Mouse (Mus musculus): Measurements from ENCODE around the gene B4galnt4.

B4galnt4 gene

DNA sequence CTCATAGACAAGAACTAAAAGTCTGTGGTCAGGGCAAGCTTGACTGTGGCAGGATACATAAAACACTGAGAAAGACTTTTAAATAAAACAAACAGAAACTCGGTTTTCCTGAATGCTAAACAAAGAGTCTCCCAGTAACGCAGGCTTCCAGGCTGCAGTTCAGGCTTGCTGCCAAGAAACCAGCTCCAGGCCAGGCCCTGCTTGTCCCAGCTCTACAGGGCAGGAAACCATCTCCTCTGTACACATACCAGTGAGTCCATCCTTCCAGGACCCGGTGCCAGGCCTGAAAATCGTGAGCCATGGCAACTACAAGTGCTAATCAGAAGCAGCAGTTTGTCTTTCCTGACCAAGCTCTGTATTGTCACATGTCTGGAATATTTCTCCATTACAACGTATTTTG, 19.2 kb upstream of the B4galnt4 start:
- DNase-seq (ENCODE audit: low spot score) = peak; percentile 88

DNA sequence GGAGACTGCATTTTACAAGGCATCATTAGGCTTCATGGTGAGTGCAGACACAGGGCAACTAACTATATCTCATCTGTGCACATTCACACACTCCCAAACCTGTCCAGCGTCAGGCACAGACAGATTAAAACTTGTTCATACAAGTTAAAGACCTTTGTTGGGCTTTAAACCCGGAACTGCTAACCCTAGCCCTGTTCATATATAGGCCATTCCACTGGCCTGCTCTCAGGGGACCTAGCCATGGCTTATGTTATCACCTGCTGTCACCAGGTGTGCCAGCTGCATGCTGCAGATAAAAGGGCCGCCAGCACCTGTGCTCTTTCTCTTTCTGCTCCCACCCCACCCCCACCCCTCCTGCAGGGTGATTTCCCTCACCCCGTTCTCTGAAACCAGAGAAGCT, 18.4 kb upstream of the B4galnt4 start:
- DNase-seq (ENCODE audit: low spot score) = no peak

DNA sequence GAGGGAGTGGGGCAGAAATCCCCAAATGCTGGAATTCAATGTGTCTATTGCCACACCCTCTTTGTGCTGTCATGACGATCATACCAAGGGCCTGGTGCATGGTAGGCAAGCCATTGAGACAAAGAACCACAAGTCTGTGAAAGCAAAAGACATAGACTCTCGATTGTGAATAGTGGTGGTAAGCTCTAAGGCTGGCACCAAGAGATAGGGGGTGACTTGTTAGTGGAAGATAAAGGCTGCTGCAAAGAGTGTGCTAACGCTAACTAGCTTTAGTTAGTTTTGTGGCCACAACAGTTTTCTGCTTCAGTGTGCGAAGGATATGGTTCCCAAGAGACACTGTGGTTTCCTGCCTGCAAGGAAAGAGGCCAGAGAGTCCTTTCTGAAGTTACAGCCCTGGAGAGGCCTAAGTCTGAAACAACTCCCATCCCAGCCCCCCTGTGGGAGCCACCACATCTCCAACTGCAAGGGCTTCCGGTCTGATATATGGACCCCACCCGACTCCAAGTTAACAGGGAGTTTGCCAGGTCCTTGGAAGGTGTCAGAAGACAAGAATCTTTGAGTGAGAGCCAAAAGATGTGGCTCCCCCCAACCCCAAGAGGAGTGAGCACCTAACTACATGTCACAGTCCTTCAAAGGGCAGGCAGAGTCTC, 13.8 kb upstream of the B4galnt4 start:
- DNase-seq (ENCODE audit: low spot score) = no peak

DNA sequence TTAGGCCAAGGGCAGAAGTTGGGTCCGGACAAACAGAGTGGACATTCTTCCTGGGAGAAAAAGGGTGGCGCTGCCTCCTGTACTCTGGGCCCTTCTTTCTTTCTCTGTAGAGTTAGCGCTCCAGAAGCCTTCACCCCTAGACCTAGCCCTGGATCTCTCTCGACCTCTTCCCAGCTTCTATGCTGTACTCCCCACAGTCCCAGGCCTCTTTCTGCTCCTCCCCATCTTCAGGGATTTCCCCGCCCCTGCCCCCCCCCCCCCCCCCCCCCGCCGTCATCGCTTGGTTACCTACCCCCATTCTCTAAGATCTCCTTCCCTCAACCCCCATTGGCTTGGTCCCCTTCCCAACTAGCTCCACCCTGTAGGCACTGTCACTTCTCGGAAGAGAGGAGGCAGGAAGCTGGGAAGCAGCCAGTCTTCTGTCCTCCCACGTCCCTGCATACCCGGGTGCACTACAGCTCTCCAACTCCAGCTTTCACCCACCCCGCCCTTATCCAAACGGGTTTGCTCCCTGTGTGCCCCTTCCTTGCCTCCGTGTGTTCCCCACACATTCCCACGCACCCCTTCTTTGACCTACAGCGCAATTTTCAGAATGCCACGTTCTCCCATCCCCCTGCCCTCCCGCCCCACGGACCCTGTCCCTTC, 13.2 kb upstream of the B4galnt4 start:
- DNase-seq (ENCODE audit: low spot score) = peak; percentile 84

DNA sequence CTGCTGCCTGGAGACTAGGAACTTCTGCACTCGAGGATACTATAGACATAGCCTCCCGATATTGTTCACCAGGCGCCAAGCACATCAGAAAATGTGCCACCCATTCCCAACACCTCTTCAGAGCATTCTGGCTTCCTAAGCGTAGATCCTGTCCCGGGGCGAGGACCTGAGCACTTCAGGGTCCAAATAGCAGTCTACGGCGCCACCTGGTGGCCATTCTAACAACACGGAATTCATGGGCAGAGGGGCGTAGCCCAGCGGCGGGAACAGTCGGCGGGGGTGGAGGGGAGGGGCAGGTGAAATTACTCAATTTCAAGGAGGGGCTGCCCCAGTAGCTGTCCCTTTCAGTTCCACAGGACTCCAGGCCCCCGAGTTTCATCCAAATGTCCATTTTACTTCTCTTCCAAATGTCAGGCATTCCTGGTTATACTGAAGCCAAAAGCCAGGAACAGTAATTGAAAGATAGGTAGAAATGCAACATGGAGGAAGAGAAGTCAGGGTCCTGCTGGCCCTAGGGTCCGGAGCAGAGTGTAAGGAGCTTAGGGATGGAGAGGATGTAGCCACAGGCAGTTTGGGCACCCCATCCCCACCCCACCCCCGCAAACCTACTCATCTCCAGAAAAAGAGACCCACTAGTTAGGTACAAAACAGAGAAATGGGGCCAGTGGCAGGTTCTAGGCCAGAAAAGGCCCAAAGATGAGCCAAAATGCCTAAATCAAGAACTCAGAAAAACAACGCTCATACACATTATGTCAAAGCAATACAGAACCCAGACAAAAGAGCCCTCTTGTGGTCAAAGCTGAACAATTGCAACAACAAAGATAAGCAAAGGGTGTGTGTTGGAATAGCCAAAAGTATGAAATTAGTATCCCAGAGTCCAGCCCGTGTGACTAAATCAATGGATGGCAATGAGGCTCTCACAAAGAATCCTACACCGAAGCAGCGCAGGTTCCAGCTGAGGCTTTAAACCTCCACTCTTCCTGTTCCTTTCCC, 12.4 kb upstream of the B4galnt4 start:
- peak; percentile 94 for DNase-seq (ENCODE audit: low spot score)

DNA sequence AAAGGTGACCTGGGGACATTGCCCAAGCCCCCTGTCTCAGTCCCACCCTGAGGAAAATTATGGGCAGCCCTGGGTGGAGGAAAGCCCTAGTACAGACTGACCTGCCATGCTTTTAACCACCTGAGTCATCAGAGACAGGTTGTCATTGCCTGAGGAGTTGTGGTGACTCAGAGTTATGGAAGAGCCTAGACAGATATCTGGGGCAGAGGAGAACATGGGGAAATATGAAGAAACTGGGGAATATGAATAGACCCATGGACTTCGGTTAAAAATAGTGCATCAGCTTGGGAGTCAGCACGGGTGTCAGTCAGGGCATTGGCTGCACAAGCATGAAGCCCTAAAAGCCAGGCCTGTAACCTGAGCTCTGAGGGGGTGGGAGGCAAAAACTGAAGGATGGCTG, 11.6 kb upstream of the B4galnt4 start:
- DNase-seq (ENCODE audit: low spot score) = no peak

DNA sequence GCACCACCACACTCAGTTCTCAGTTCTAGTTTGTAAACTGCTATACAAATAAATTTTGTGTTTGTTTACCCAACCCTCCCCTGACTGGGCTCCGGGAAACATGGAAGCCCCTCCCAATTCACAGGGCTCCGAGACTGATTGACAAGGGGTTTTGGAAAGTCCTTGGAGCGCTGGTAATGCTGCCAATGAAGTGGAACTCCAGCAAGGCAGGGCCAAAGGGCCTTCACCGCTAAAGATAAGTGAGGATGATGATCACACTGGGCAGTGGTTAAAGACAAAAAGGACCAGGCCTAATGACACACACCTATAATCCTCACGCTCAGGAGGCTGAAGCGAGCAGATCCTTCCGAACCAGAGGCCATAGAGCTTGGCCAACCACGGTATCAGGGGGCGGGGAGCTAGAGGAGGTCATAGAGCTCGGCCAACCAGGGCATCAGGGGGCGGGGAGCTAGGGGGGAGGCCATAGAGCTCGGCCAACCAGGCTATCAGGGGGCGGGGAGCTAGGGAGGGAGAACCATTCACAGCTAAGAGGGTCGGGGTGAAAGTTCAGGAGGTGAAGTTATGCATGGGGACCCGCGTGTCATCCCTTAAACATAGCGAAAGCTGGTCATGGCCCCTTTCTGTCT, 9.7 kb upstream of the B4galnt4 start:
- no peak for DNase-seq (ENCODE audit: low spot score)

DNA sequence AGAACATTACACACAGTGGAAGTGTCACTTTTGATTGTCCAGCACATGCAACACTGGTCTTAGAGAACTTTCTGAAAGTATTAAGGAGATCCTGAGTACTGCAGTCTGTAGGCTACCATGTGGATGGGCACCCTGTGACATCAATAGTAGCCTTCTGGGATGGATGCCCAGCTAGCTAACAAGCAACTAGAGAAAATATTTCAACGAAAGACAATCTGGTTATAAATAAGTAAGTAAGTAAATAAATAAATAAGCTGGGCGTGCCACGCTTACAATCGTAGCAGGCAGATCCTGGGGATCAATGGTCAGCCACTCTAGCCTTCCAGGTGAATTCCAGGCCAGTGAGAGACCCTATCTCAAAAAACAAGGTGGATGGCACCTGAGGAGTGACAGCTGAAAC, 8.9 kb upstream of the B4galnt4 start:
- DNase-seq (ENCODE audit: low spot score) = no peak

DNA sequence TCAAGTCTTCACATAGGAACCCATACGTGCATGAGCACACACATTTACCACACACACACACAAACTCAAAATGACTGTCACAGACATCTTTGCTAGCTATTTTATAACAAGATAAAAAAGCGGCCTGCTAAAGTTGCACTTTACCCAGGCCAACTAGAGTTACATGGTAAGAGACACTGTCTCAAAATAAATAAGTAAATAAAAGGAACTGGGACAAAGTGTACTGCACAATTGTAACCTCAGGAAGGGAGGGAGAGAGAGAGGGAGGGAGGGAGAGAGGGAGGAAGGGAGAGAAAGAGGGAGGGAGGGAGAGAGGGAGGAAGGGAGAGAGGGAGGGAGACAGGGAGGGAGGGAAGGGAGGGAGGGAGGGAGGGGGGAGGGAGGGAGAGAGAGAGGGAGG, 8.5 kb upstream of the B4galnt4 start:
- DNase-seq (ENCODE audit: low spot score) = no peak

DNA sequence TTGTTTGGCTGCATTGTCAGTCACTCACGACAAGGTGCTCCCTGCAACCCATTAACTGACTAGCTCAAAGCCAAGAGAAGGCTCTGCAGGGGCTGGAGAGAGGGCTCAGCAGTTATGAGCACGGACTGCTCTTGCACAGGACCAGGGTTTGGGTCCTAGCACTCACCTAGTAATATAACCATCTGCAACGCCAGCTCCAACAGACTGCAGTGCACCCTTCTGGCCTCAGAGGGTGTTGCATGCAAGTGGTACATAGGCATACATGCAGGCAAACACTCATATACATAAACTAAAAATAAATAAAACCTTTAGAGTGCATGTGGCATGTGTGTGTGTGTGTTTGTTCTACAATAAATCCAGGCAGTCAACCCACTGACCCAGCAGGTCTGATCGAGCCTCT, 5.1 kb upstream of the B4galnt4 start:
- no peak for DNase-seq (ENCODE audit: low spot score)

DNA sequence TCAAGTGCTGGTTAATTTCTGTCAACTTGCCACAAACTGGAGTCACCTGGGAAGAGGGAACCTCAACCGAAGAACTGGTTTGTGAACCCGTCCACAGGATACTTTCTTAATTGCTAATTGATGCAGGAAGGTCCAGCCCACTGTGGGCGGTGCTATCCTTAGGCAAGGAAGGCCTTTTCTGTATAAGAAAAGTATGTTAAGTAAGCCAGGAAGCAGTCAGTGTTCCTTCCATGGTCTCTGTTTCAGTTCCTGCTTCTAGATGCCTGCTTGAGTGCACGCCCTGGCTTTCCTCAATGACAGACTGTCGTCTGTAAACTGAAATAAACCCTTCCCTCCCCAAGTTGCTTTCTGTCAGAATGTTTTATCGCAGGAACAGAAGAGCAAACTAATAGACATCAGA, 3.9 kb upstream of the B4galnt4 start:
- DNase-seq (ENCODE audit: low spot score) = no peak

DNA sequence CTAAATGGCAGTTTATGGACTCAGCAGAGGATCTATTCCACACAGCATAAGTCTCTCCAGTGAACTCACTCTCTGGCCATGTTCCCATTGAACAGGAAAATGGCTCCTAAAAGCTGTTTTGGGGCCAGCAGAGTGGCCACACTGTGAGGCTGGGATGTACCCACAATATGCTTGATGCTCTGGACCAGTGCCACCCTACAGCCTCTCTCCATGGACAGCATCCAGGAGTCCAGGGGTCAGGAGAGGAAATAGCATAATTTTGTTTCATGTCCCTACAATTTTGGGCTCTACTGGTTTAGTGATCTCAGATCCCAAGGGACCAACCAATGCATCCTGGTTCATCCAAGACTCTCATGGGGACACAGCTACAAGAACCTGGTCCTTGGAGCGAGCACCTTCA, 3.4 kb upstream of the B4galnt4 start:
- no peak for DNase-seq (ENCODE audit: low spot score)

DNA sequence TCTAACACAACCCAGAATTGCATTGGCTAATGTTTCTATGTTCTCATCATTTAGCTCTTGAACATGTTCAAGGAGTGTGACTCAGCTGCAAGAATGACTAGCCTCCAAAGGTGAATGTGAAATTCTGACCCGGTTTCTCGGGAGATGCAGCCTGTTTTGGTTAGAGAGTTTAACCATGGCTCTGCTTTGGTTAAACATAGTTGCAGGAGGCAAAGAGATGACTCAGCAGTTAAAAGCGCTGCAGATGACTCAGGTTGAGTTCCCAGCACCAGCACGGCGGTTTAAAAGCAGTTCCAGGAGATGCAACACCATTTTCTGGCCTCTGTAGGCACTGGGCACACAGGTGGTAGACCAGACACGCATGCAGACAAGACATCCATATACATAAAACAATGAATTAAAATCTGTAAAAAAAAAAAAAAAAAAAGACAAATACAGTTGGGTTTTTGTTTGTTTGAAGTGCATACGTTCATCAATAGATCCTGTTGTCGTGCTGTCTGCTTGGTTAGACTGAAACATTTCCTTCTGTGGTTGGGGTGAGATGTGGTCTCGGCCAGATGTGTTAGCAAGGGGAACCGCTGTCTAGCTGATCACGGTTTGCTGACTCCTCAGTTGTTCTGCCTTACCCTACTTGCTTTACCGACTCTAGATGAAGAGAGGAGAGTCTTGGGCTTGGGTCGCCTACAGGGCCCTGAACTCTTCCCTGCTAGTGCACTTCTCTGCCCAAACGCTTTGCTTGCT, 2.1 kb upstream of the B4galnt4 start:
- no peak for DNase-seq (ENCODE audit: low spot score)

DNA sequence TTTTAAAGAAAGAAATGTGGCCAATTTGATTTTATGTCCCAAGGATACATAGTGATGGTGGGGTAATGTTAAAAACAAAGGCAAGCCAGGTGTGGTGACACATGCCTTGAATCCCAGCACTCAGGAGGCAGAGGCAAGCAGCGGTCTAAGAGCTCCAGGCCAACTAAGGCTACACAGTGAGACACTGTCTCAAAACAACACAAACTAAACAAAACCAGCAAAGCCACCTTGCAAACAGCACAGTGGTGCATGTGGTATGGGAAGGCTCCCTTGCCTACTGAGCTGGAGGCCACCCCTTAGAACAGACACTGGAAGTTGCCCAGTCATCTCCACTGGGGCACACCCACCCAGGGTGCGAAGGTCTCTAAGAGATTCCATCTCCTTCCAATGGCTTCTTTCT, 975 bp upstream of the B4galnt4 start:
- DNase-seq (ENCODE audit: low spot score) = no peak

DNA sequence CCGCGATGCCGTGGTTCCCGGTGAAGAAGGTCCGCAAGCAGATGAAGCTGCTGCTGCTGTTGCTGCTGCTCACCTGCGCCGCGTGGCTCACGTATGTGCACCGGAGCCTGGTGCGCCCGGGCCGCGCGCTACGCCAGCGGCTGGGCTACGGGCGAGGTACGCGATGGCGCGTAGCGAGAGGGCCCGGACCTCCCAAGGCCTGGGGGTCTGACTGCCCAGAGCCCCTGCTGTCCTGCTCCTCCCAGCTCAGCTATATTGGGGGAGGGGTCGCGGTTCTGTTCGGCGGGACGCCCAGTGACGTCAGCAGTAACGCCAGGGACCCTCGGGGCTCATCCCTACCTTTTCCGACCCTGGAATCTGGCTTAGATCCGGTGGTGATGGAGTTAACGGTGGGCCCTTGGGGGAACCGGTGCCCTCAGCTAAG, 377 bp downstream of the B4galnt4 start:
- DNase-seq (ENCODE audit: low spot score) = no peak

DNA sequence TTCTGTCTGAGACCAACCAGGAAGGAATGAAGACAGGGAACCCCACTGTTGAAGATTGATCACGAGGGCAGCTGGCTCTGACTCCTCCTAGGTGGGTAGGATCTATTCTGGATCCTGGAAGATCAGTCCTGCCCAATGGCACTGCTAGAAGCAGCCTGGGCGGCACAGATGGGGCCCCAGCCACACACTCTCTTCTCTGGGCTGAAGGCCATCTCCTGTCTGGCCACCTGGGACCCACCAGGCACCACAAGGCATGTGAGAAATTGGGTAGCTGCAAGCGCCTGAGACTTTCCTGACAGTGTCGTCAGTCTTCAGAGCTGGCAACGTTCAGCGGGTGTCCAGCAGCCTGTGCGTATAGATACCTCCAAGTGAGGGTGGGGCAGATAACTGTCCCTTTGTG, 1.6 kb downstream of the B4galnt4 start:
- DNase-seq (ENCODE audit: low spot score) = no peak

DNA sequence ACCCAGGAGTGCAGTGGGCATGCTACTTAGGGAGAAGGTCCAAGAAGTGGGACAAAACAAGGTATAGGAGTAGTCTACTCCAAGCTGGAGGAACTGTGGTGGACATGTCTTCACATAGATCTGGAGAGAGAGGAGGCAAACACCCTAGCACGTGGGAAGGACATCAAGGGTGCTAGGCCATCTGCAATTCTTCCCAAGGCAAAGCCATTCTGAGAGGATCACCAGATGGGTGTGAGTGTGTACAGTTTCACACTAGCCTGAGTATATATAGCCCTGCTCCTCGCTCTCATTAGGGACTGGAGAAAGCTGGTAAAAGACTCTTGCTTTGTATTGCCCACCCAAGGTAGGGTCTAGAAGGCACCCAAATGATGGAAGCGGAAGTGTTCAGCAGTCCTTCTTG, 2.4 kb downstream of the B4galnt4 start:
- no peak for DNase-seq (ENCODE audit: low spot score)

DNA sequence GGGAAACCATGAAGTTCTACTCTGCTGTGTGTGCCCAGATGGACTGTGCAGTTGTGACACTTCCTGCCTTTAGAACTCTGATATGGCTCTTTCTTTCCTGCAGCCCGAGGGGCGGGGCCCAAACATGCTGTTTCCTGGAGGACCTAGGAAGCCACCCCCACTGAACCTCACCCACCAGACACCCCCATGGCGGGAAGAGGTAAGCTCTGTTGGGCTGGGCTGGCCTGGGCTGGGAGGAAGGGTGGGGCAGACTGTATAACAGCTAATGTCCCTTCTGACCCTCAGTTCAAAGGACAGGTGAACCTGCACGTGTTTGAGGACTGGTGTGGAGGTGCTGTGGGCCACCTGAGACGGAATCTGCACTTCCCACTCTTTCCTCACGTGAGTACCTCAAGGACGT, 3.3 kb downstream of the B4galnt4 start:
- no peak for DNase-seq (ENCODE audit: low spot score)

DNA sequence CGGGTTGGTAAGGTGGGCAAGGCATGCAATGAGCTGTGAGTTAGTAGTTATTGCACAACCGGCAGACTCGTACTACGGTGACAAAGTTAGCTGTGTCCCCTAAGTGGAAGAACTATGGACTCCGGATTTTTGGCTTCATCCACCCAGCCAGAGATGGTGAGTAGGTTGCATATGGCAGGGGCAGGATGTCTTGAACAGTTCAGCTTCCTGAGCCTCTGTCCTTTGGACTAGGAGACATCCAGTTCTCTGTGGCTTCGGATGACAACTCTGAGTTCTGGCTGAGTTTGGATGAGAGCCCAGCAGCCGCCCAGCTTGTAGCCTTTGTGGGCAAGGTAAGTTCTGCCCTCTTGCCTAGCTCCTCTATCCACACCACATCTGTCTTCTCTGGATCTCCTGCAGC, 3.7 kb downstream of the B4galnt4 start:
- DNase-seq (ENCODE audit: low spot score) = no peak

DNA sequence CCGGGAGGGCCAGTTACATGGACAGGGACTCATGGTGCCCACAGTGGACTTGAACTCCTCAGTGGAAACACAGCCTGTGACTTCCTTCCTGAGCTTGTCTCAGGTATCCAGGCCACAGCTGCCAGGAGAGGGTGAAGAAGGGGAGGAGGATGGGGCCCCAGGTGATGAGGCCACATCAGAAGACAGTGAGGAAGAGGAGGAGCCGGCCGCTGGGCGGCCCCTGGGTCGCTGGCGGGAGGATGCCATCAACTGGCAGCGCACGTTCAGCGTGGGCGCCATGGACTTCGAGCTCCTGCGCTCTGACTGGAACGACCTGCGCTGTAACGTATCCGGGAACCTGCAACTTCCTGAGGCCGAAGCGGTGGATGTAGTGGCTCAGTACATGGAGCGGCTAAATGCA, 7.4 kb downstream of the B4galnt4 start:
- DNase-seq (ENCODE audit: low spot score) = no peak

DNA sequence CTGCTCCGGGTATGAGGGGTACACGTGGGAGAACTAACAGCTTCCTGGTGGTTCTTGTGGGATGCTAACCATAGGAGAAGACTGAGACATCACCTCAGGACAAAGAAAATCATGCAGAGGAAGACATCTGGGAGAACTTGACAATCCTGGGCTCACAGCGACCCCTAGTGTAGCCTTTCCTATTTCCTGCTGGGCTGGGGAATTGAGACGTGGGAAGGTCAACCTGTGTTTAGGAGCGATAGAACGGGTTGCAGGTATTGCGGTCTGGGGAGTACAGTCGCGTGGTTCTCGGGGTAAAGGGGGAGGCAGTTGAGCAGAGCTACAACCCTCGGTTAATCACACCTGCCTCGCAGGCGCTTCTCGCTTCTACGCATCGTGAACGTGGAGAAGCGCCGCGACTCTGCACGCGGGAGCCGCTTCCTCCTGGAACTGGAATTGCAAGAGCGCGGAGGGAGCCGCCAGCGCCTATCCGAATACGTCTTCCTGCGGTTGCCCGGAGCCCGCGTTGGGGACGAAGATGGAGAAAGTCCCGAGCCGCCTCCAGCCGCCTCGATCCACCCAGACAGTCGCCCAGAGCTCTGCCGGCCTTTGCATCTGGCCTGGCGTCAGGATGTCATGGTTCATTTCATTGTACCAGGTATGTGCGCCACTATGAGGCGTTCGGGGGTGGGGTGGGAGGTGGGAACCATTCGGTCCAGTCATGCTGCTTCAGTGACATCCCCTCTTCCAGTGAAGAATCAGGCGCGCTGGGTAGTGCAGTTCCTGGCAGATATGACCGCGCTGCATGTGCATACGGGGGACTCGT, 9.4 kb downstream of the B4galnt4 start:
- DNase-seq (ENCODE audit: low spot score) = peak; percentile 85

Measured in urinary bladder, postnatal 14 days (tissue).